Mouse (Mus musculus) liver, adult 2 months (tissue): ENCODE results near the gene Cdca5.

ENCODE experiments used
- CTCF ChIP-seq: fragments of 200-500 bp; IDR thresholded peaks from 2 replicates; pipeline ENCODE4 v1.5.1; 2011; ENCODE audit warnings: low read depth, low read length, control low read depth
- POLR2A ChIP-seq: fragments of 200-500 bp; IDR thresholded peaks from 2 replicates; pipeline ENCODE4 v1.6.1; 2011; ENCODE audit warnings: low read length, control low read depth; ENCODE audit not compliant: insufficient read depth; ENCODE audit errors: extremely low read depth

DNA sequence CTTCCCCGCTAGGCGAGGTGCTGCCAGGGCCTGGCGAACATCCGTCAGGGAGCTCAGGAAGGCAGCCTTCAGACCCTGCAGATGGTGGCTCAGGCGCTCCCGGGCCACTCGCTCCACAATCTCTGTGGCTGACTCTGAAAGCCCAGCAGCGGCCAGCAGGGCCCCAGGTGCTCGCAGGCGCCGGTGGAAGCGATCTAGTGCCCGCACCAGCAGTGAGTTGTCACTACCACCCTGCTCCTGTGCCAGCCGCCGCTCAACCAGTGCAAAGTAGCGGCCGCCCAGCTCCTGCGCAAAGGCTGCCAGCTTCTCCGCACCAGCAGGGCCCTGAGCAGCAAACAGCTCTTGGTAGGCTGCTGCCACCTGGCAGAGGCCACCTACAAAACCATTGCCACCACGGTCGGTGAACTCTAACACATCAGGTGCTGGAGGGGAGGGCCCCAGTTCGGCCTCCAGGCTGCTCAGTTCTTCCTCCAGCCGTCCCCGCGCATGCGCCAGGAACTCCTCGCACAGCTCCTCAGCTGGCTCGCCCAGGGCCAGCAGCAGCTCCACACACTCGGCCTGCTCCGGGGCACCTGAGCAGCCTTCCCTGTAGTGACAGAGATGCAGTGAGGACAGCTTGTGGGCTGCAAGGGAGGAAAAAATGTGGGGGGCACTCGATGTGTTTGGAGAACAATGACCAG lies 14.1 kb upstream of the Cdca5 start:
- no peak for TF ChIP-seq CTCF
- TF ChIP-seq POLR2A, result no peak
